Mouse (Mus musculus): ENCODE results near the gene Taf8. TPM values are rescaled to one million over a fixed set of nuclear protein-coding genes. Genes with fewer than 3 reads are reported as not detected.

Taf8 gene
- polyA plus RNA-seq, 1 experiment from 2014 or later = 9.2 TPM

DNA sequence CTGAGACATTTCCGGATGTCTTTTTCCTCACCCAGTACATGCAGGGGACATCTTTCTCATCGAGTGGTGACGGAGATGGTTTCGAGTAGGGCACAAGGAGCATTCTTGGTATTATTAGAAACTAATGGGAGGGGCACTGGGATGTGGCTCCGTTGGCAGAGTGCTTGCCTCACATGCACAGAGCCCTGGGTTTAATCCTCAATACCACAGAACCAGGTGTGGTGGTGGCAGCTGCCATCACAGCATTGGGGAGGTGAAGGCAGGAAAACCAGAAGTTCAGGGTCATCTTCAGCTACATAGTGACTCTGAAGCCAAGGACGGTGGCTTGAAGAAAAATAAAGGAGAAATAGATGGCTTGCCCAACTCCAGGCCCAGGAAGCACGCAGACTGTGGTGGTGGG, 39.9 kb downstream of the Taf8 start:
- H3K9me3 ChIP-seq (ENCODE audit: control insufficient read depth) = no peaks in the 10 kb centered on the region
- H3K27ac ChIP-seq (ENCODE audit: low read depth, low read length) = peak overlapping the region; percentile 50; the same call in 1 of the 2 replicates
- H3K36me3 ChIP-seq (ENCODE audit: control insufficient read depth, insufficient read depth) = peaks cover 2% of the 10 kb centered on the region; the same call in 1 of the 2 replicates
- 44% methylated on average over 7 of the region's 7 CpGs for WGBS
- H3K4me1 ChIP-seq (replicated peaks; ENCODE audit: control insufficient read depth, insufficient read depth, low read length) = peaks cover 14% of the 10 kb centered on the region
- no peak overlapping the region for H3K9ac ChIP-seq (ENCODE audit: low read depth, low read length)
- no peak for TF ChIP-seq CTCF (IDR thresholded peaks at IDR 0.05; ENCODE audit: low read depth)
- no peak overlapping the region for H3K4me2 ChIP-seq (replicated peaks; ENCODE audit: low read depth)
- H3K27me3 ChIP-seq (replicated peaks; ENCODE audit: control insufficient read depth, insufficient read depth, low read length) = no peaks in the 10 kb centered on the region
- ATAC-seq = no peak
- H3K4me3 ChIP-seq (ENCODE audit: low read depth, low read length) = no peak overlapping the region

DNA sequence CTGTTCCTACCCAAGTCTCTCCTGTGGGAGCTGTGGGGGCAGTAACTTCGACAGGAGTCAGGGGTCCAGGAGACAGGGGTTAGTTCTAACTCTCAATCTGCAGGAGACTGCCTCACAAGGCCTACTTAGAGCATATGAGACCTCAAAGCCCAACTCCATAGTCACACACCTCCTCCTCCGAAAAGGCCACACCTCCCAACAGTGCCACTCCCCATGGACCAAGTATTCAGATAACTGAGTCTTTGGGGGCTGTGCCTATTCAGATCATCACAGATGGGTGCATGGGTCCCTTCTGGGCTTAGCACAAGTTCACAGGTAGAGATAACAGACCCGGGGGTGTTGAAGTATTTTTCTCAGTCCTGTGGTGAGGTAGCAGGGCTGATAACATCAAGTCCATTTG, 40.4 kb downstream of the Taf8 start:
- Histone ChIP-seq H3K4me2 (replicated peaks; ENCODE audit: low read depth) (no peak overlapping the region), H3K4me3 (ENCODE audit: low read depth, low read length) (no peak overlapping the region), H3K4me1 (replicated peaks; ENCODE audit: control insufficient read depth, insufficient read depth, low read length) (peaks cover 14% of the 10 kb centered on the region), H3K9me3 (ENCODE audit: control insufficient read depth) (no peaks in the 10 kb centered on the region), H3K27me3 (replicated peaks; ENCODE audit: control insufficient read depth, insufficient read depth, low read length) (no peaks in the 10 kb centered on the region), H3K9ac (ENCODE audit: low read depth, low read length) (no peak overlapping the region), H3K27ac (ENCODE audit: low read depth, low read length) (no peak overlapping the region), H3K36me3 (ENCODE audit: control insufficient read depth, insufficient read depth) (no peaks in the 10 kb centered on the region; the same call in 1 of the 2 replicates)
- TF ChIP-seq CTCF (IDR thresholded peaks at IDR 0.05; ENCODE audit: low read depth) = no peak
- 39% methylated on average over 3 of the region's 3 CpGs for WGBS
- ATAC-seq = no peak

- Histone ChIP-seq H3K27ac (ENCODE audit: low read depth, low read length) (no peak overlapping the region), H3K27me3 (replicated peaks; ENCODE audit: control insufficient read depth, insufficient read depth, low read length) (no peaks in the 10 kb centered on the region), H3K9ac (ENCODE audit: low read depth, low read length) (no peak overlapping the region), H3K9me3 (ENCODE audit: control insufficient read depth) (no peaks in the 10 kb centered on the region), H3K4me1 (replicated peaks; ENCODE audit: control insufficient read depth, insufficient read depth, low read length) (peaks cover 17% of the 10 kb centered on the region), H3K36me3 (ENCODE audit: control insufficient read depth, insufficient read depth) (no peaks in the 10 kb centered on the region; the same call in 1 of the 2 replicates), H3K4me3 (ENCODE audit: low read depth, low read length) (no peak overlapping the region), H3K4me2 (replicated peaks; ENCODE audit: low read depth) (no peak overlapping the region)
- no peak for TF ChIP-seq CTCF (IDR thresholded peaks at IDR 0.05; ENCODE audit: low read depth)
- 0 out of 2 replicates have a peak, but pooled peaks have one; percentile 12 for ATAC-seq
- WGBS = 40% methylated on average over 3 of the region's 3 CpGs
Observed at GRCm38 (mm10) chr17:47459341-47459919, 42.7 kb downstream of the Taf8 start.

DNA sequence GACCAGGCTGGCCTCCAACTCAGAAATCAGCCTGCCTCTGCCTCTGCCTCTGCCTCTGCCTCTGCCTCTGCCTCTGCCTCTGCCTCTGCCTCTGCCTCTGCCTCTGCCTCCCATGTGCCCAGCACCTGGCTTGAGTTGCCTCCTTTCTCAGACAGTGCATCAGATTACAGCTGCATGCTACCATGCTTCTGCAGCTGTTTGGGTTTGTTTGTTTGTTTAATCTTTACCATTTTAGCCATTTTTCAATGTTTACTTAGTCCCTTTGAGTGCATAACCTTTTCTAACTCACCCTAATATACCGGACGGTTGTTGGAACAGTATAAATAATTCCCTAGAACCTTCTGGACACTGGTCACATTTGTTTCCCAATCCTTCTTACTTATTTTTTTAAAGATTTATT, 43.2 kb downstream of the Taf8 start:
- 81% methylated on average over 2 of the region's 2 CpGs for WGBS
- peaks cover 19% of the 10 kb centered on the region for H3K4me1 ChIP-seq (replicated peaks; ENCODE audit: control insufficient read depth, insufficient read depth, low read length)
- H3K36me3 ChIP-seq (ENCODE audit: control insufficient read depth, insufficient read depth) = peaks cover under 1% of the 10 kb centered on the region; the same call in 1 of the 2 replicates
- H3K27ac ChIP-seq (ENCODE audit: low read depth, low read length) = no peak overlapping the region
- H3K9ac ChIP-seq (ENCODE audit: low read depth, low read length) = no peak overlapping the region
- H3K4me2 ChIP-seq (replicated peaks; ENCODE audit: low read depth) = no peak overlapping the region
- no peak for TF ChIP-seq CTCF (IDR thresholded peaks at IDR 0.05; ENCODE audit: low read depth)
- H3K9me3 ChIP-seq (ENCODE audit: control insufficient read depth) = no peaks in the 10 kb centered on the region
- H3K27me3 ChIP-seq (replicated peaks; ENCODE audit: control insufficient read depth, insufficient read depth, low read length) = no peaks in the 10 kb centered on the region
- ATAC-seq = no peak
- no peak overlapping the region for H3K4me3 ChIP-seq (ENCODE audit: low read depth, low read length)

- H3K9me3 ChIP-seq (ENCODE audit: control insufficient read depth) = no peaks in the 10 kb centered on the region
- no peak overlapping the region for H3K9ac ChIP-seq (ENCODE audit: low read depth, low read length)
- WGBS = 66% methylated on average over 13 of the region's 13 CpGs
- H3K27me3 ChIP-seq (replicated peaks; ENCODE audit: control insufficient read depth, insufficient read depth, low read length) = no peaks in the 10 kb centered on the region
- H3K4me2 ChIP-seq (replicated peaks; ENCODE audit: low read depth) = no peak overlapping the region
- TF ChIP-seq CTCF (IDR thresholded peaks at IDR 0.05; ENCODE audit: low read depth) = no peak
- H3K27ac ChIP-seq (ENCODE audit: low read depth, low read length) = peak overlapping the region; percentile 15; the same call in 1 of the 2 replicates
- peaks cover 19% of the 10 kb centered on the region for H3K4me1 ChIP-seq (replicated peaks; ENCODE audit: control insufficient read depth, insufficient read depth, low read length)
- peaks cover 4% of the 10 kb centered on the region; the same call in 1 of the 2 replicates for H3K36me3 ChIP-seq (ENCODE audit: control insufficient read depth, insufficient read depth)
- ATAC-seq = peak; percentile 35; the same call in 1 of the 2 replicates
- no peak overlapping the region for H3K4me3 ChIP-seq (ENCODE audit: low read depth, low read length)
Observed at GRCm38 (mm10) chr17:47458310-47458709, 43.8 kb downstream of the Taf8 start.

DNA sequence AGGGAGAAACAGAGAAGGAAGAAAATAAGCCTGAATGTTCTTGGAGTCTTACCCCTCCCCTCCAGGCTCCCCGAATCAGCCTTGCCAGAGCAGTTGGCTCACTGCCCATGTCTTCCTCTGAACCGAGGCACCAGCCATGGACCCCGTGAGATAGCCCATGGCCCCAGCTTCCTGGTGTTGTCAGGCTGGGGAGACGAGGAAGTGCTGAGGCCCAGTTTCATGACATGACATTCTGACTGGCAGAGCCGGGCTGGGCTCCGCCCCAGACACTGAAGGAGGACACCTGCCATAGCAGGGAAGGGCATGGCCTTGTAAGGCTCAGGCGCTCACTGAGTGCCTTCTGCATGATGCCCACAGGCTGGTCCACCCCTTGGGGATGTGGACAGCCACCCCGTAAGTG, 47.4 kb downstream of the Taf8 start:
- Histone ChIP-seq H3K9me3 (ENCODE audit: control insufficient read depth) (no peaks in the 10 kb centered on the region), H3K9ac (ENCODE audit: low read depth, low read length) (0 out of 2 replicates have a peak overlapping the region, but pooled peaks have one; percentile 8), H3K27ac (ENCODE audit: low read depth, low read length) (peak overlapping the region; percentile 74), H3K36me3 (ENCODE audit: control insufficient read depth, insufficient read depth) (peaks cover 4% of the 10 kb centered on the region; the same call in 1 of the 2 replicates), H3K4me3 (ENCODE audit: low read depth, low read length) (no peak overlapping the region), H3K27me3 (replicated peaks; ENCODE audit: control insufficient read depth, insufficient read depth, low read length) (no peaks in the 10 kb centered on the region), H3K4me1 (replicated peaks; ENCODE audit: control insufficient read depth, insufficient read depth, low read length) (peaks cover 17% of the 10 kb centered on the region; the same call in 1 of the 2 replicates), H3K4me2 (replicated peaks; ENCODE audit: low read depth) (no peak overlapping the region)
- peak; percentile 77 for ATAC-seq
- 29% methylated on average over 8 of the region's 8 CpGs for WGBS
- TF ChIP-seq CTCF (IDR thresholded peaks at IDR 0.05; ENCODE audit: low read depth) = no peak
